In the genomic region with DNA sequence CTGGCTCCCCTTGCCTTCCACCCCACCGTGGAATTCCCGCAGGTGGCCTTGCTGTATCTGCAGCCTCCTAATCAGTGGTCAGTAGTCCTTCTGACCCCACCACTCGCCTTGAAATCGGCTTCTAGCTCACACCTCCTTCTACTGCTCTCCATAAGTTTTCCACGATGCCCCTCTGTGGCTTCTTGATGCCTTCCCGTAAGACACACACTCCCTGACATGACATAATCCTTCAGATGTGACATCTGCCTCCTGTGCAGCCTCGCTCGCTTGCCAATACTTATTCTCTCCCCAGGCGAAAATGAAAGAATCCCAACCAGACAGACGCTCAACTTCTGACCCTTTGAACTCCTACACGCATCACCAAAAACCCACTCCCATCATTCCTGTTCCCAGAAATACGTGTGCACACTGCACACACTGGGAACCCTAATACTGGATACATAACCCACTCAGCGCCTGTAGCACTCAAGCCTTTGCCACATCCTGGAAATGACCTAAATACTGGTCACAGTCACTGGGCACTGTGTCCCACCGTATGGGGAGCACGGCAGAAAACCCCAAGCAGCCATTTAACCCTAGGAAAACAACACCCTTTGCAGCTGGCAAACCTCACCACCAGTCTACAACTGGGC, we compare ENCODE assay signal across 9 mouse cellular contexts.
DNase-seq lines count a peak whose midpoint lies in the region; ATAC-seq lines count a peak whose summit lies in the region.
"Had no signal": no experiment of that assay in that cellular context is flagged by ENCODE, and none has a peak within 500 bp of the region (broad histone marks: within the 10 kb centered on the region; RNA-seq: fewer than 3 reads in every experiment).

No protein-coding gene starts in this region.

- H3K9ac ChIP-seq in heart, embryonic 14.5 days (ENCODE audit: low read length): 0 out of 2 replicates have a peak overlapping the region, but pooled peaks have one; percentile 26
- H3K9ac ChIP-seq in limb, embryonic 15.5 days: no peak overlapping the region
- H3K9ac ChIP-seq: lung, embryonic 14.5 days had no signal

- WGBS in heart, embryonic 14.5 days: 46% methylated on average over 15 of the region's 15 CpGs
- 32% methylated on average over 15 of the region's 15 CpGs for WGBS in limb, embryonic 15.5 days

- no peak for DNase-seq in heart, postnatal 4 days
- DNase-seq in CD4-positive helper T cell, adult 2 months (ENCODE audit: low read depth, low spot score): peak; percentile 52
- DNase-seq in MN1 (ENCODE audit: low spot score): peak; percentile 46
- DNase-seq in thymus, adult 18-20 months: no peak
- DNase-seq in urinary bladder, postnatal 14 days (ENCODE audit: low spot score): no peak
- DNase-seq: layer of hippocampus, postnatal 36 days had no signal

- no peaks in the 10 kb centered on the region for H3K9me3 ChIP-seq in heart, embryonic 14.5 days (ENCODE audit: control insufficient read depth, low read length)
- H3K9me3 ChIP-seq in limb, embryonic 15.5 days: no peaks in the 10 kb centered on the region

- peak overlapping the region; percentile 68 to 74; a peak in 2 of 4 replicates for H3K27ac ChIP-seq in heart, embryonic 14.5 days (replicated peaks in 1 of 2; ENCODE audit: control insufficient read depth in 1 of 2, insufficient read depth in 1 of 2, low read depth in 2 of 2, low read length in 2 of 2)
- peak overlapping the region; percentile 29; the same call in 1 of the 2 replicates for H3K27ac ChIP-seq in limb, embryonic 15.5 days

- H3K4me1 ChIP-seq in heart, embryonic 14.5 days (ENCODE audit: control insufficient read depth in 2 of 2, insufficient read depth in 2 of 2, low read length in 2 of 2): peaks cover 31 to 60% of the 10 kb centered on the region in 2 experiments
- peaks cover 44% of the 10 kb centered on the region for H3K4me1 ChIP-seq in limb, embryonic 15.5 days

- H3K4me3 ChIP-seq in heart, embryonic 14.5 days (ENCODE audit: control insufficient read depth in 1 of 2, insufficient read depth in 1 of 2, low read depth in 1 of 2, low read length in 2 of 2): no peak overlapping the region
- no peak overlapping the region for H3K4me3 ChIP-seq in limb, embryonic 15.5 days

- no peaks in the 10 kb centered on the region for H3K27me3 ChIP-seq in heart, embryonic 14.5 days (ENCODE audit: control insufficient read depth, insufficient read depth, low read length)
- no peaks in the 10 kb centered on the region for H3K27me3 ChIP-seq in limb, embryonic 15.5 days

- ATAC-seq in heart, embryonic 14.5 days (ENCODE audit: insufficient number of reproducible peaks, insufficient read depth, low FRiP score, low read depth): no peak
- no peak for ATAC-seq in limb, embryonic 15.5 days (ENCODE audit: insufficient number of reproducible peaks, low FRiP score, low TSS enrichment, low read depth)

- no peaks in the 10 kb centered on the region for H3K36me3 ChIP-seq in heart, embryonic 14.5 days (ENCODE audit: control insufficient read depth, insufficient read depth, low read length)
- no peaks in the 10 kb centered on the region for H3K36me3 ChIP-seq in limb, embryonic 15.5 days

- H3K4me2 ChIP-seq in heart, embryonic 14.5 days (ENCODE audit: low read length): no peak overlapping the region
- no peak overlapping the region for H3K4me2 ChIP-seq in limb, embryonic 15.5 days
- H3K4me2 ChIP-seq: lung, embryonic 14.5 days had no signal

Comparison
In these comparisons a context has a peak if more than half of its experiments do, and no peak if none do; other contexts are left out.
1. DNase-seq: peak in CD4-positive helper T cell, adult 2 months (single experiment) and MN1 (single experiment); none in heart, postnatal 4 days (single experiment), thymus, adult 18-20 months (0 of 2) and urinary bladder, postnatal 14 days (single experiment).